Mouse (Mus musculus) limb, embryonic 14.5 days (tissue): ENCODE data around the gene Litaf. TPM values are rescaled to one million over a fixed set of nuclear protein-coding genes. Genes with fewer than 3 reads are reported as not detected.

Source experiments
- ATAC-seq: fragments of 200-750 bp; cut with Nextera tagmentation; 2 replicates; pipeline ENCODE4 v1.8.0; 2017; ENCODE audit warnings: low read depth, moderate number of reproducible peaks, moderate TSS enrichment; ENCODE audit not compliant: low FRiP score
- DNase-seq: peaks from one replicate; pipeline ENCODE4 v3.0.0-alpha.2; 2015; ENCODE audit warnings: low spot score
- H3K27ac ChIP-seq: fragments of 300-500 bp; sonication (generic); replicated peaks from 2 replicates; pipeline ENCODE4 v1.5.1; 2014; ENCODE audit warnings: low read depth, mild to moderate bottlenecking, low read length, moderate library complexity, mixed read lengths
- H3K27me3 ChIP-seq: fragments of 300-500 bp; sonication (generic); 2 replicates; pipeline ENCODE4 v1.6.1; 2014; ENCODE audit warnings: low read length, mixed read lengths; ENCODE audit not compliant: control insufficient read depth, insufficient read depth
- H3K36me3 ChIP-seq: fragments of 300-500 bp; sonication (generic); 2 replicates; pipeline ENCODE4 v1.6.1; 2014; ENCODE audit warnings: mild to moderate bottlenecking, low read length, moderate library complexity, mixed read lengths; ENCODE audit not compliant: control insufficient read depth, insufficient read depth
- H3K4me1 ChIP-seq: fragments of 300-500 bp; sonication (generic); 2 replicates; pipeline ENCODE4 v1.6.1; 2014; ENCODE audit warnings: antibody characterized with exemption, low read length, mixed read lengths; ENCODE audit not compliant: control insufficient read depth, insufficient read depth
- H3K4me2 ChIP-seq: fragments of 300-500 bp; sonication (generic); replicated peaks from 2 replicates; pipeline ENCODE4 v1.6.1; 2014; ENCODE audit warnings: low read depth, mild to moderate bottlenecking, low read length, moderate library complexity; ENCODE audit not compliant: severe bottlenecking
- H3K4me3 ChIP-seq: fragments of 300-500 bp; sonication (generic); replicated peaks from 2 replicates; pipeline ENCODE4 v1.5.1; 2014; ENCODE audit warnings: low read length
- H3K9ac ChIP-seq: fragments of 300-500 bp; sonication (generic); 2 replicates; pipeline ENCODE4 v1.6.1; 2014; ENCODE audit warnings: mild to moderate bottlenecking, low read depth, low read length, moderate library complexity; ENCODE audit not compliant: severe bottlenecking
- H3K9me3 ChIP-seq: fragments of 300-500 bp; sonication (generic); 2 replicates; pipeline ENCODE4 v1.6.1; 2016; ENCODE audit warnings: low read length; ENCODE audit not compliant: control insufficient read depth
- POLR2A ChIP-seq: fragments of 200-500 bp; IDR thresholded peaks from 2 replicates; pipeline ENCODE4 v1.8.0; 2012; ENCODE audit warnings: inconsistent platforms, mild to moderate bottlenecking, moderate library complexity, borderline replicate concordance; ENCODE audit not compliant: insufficient read depth, insufficient read length; ENCODE audit errors: extremely low read depth
- WGBS: fragments of 180-500 bp; shearing (Covaris S2); extraction: QIAGEN DNeasy Blood & Tissue Kit; methylation state at CpG from one replicate; pipeline ENCODE4 v1.1.7; 2014; 5-methylcytosine and 5-hydroxymethylcytosine counted together
- polyA plus RNA-seq, 2 experiments: library from polyadenylated mRNA; depleted of rRNA in 1 of 2; stranded (reverse) in 1 of 2; unstranded in 1 of 2; fragments of >200 nt; fragmentation: Nextera tagmentation in 1 of 2; extraction: Ambion mirVana in 1 of 2; gene quantifications; 2 replicates each; pipeline versions ENCODE4 v1.2.1 to v1.2.3; 2012 to 2014

Gene Litaf
- polyA plus RNA-seq, 2 experiments: 79.8 to 103 TPM

GRCm38 (mm10) chr16:11066833-11067191, 855 bp upstream of the Litaf start:
- Histone ChIP-seq H3K4me1 (peaks cover 46% of the 10 kb centered on the region), H3K9me3 (no peaks in the 10 kb centered on the region), H3K4me3 (peak overlapping the region; percentile 97), H3K9ac (peak overlapping the region; percentile 96), H3K27ac (peak overlapping the region; percentile 93), H3K36me3 (peaks cover 8% of the 10 kb centered on the region), H3K27me3 (no peaks in the 10 kb centered on the region), H3K4me2 (peak overlapping the region; percentile 75)
- under 1% methylated on average over 22 of the region's 22 CpGs for WGBS
- ATAC-seq (peak; percentile 28; the same call in 1 of the 2 replicates), DNase-seq (peak; percentile 77)
- TF ChIP-seq POLR2A: no peak

- H3K9ac ChIP-seq: peak overlapping the region; percentile 28
- ATAC-seq: no peak
- no peaks in the 10 kb centered on the region for H3K27me3 ChIP-seq
- H3K4me2 ChIP-seq: peak overlapping the region; percentile 75
- DNase-seq: no peak
- peaks cover 46% of the 10 kb centered on the region for H3K4me1 ChIP-seq
- no peaks in the 10 kb centered on the region for H3K36me3 ChIP-seq
- H3K4me3 ChIP-seq: peak overlapping the region; percentile 97
- H3K27ac ChIP-seq: no peak overlapping the region
- no peak for TF ChIP-seq POLR2A
- WGBS: 52% methylated on average over 5 of the region's 5 CpGs
- no peaks in the 10 kb centered on the region for H3K9me3 ChIP-seq
Observed at GRCm38 (mm10) chr16:11065431-11065830, 526 bp downstream of the Litaf start.

GRCm38 (mm10) chr16:11064742-11065141, 1.2 kb downstream of the Litaf start:
- Histone ChIP-seq H3K4me1 (peaks cover 44% of the 10 kb centered on the region), H3K4me3 (no peak overlapping the region), H3K27ac (no peak overlapping the region), H3K4me2 (no peak overlapping the region), H3K36me3 (no peaks in the 10 kb centered on the region), H3K27me3 (no peaks in the 10 kb centered on the region), H3K9ac (no peak overlapping the region), H3K9me3 (no peaks in the 10 kb centered on the region)
- no peak for TF ChIP-seq POLR2A
- WGBS: 81% methylated on average over 6 of the region's 6 CpGs
- DNase-seq: no peak
- ATAC-seq: no peak

GRCm38 (mm10) chr16:11064341-11064740, 1.6 kb downstream of the Litaf start:
- H3K36me3 ChIP-seq: no peaks in the 10 kb centered on the region
- no peak overlapping the region for H3K9ac ChIP-seq
- H3K27me3 ChIP-seq: no peaks in the 10 kb centered on the region
- no peaks in the 10 kb centered on the region for H3K9me3 ChIP-seq
- TF ChIP-seq POLR2A: no peak
- ATAC-seq (no peak), DNase-seq (no peak)
- no peak overlapping the region for H3K4me2 ChIP-seq
- no peak overlapping the region for H3K27ac ChIP-seq
- H3K4me1 ChIP-seq: peaks cover 41% of the 10 kb centered on the region
- H3K4me3 ChIP-seq: no peak overlapping the region
- 88% methylated on average over 4 of the region's 4 CpGs for WGBS

GRCm38 (mm10) chr16:11062794-11063721, 2.9 kb downstream of the Litaf start:
- Histone ChIP-seq H3K4me2 (no peak overlapping the region), H3K36me3 (no peaks in the 10 kb centered on the region), H3K4me3 (no peak overlapping the region), H3K9ac (peak overlapping the region; percentile 40; the same call in 1 of the 2 replicates), H3K4me1 (peaks cover 28% of the 10 kb centered on the region), H3K27me3 (no peaks in the 10 kb centered on the region), H3K9me3 (no peaks in the 10 kb centered on the region), H3K27ac (peak overlapping the region; percentile 78)
- ATAC-seq (no peak), DNase-seq (peak; percentile 60)
- TF ChIP-seq POLR2A: no peak
- 21% methylated on average over 13 of the region's 13 CpGs for WGBS

GRCm38 (mm10) chr16:11060645-11061044, 5.3 kb downstream of the Litaf start, which contains the start of gene Snn:
Gene Snn, plus strand, starts transcription at chr16:11060945.
- Histone ChIP-seq H3K4me1 (peaks cover 20% of the 10 kb centered on the region), H3K4me3 (no peak within 1 kb of the TSS), H3K36me3 (no peaks in the 10 kb centered on the region), H3K27ac (no peak within 1 kb of the TSS), H3K27me3 (no peaks in the 10 kb centered on the region), H3K9me3 (no peaks in the 10 kb centered on the region), H3K4me2 (no peak within 1 kb of the TSS), H3K9ac (no peak within 1 kb of the TSS)
- no peak for DNase-seq
- WGBS: 90% methylated on average over 4 of the region's 4 CpGs
- TF ChIP-seq POLR2A: no peak
- ATAC-seq: no peak
